Mouse (Mus musculus) retina, embryonic 14.5 days (tissue): ENCODE measurements around the gene Epha2.

ENCODE experiments used
- DNase-seq: peaks from one replicate; pipeline ENCODE4 v3.0.0-alpha.2; 2015; ENCODE audit warnings: low spot score

Epha2 gene

GRCm38 (mm10) chr4:141303402-141304222, 2.6 kb downstream of the Epha2 start:
- no peak for DNase-seq

- no peak for DNase-seq
Measured at GRCm38 (mm10) chr4:141304223-141304611, 3.2 kb downstream of the Epha2 start.

- DNase-seq, result peak; percentile 72
Measured at GRCm38 (mm10) chr4:141306057-141306456, 5.0 kb downstream of the Epha2 start.

- no peak for DNase-seq
Measured at GRCm38 (mm10) chr4:141308381-141308780, 7.3 kb downstream of the Epha2 start.

- no peak for DNase-seq
Measured at GRCm38 (mm10) chr4:141308857-141309772, 8.1 kb downstream of the Epha2 start.

- no peak for DNase-seq
Measured at GRCm38 (mm10) chr4:141309773-141310145, 8.7 kb downstream of the Epha2 start.

- DNase-seq, result peak; percentile 85
Measured at GRCm38 (mm10) chr4:141310191-141310606, 9.2 kb downstream of the Epha2 start.

GRCm38 (mm10) chr4:141311078-141311477, 10.0 kb downstream of the Epha2 start:
- no peak for DNase-seq

- no peak for DNase-seq
Measured at GRCm38 (mm10) chr4:141311506-141311905, 10.5 kb downstream of the Epha2 start.

GRCm38 (mm10) chr4:141311908-141312307, 10.9 kb downstream of the Epha2 start:
- no peak for DNase-seq

GRCm38 (mm10) chr4:141312513-141313131, 11.6 kb downstream of the Epha2 start:
- DNase-seq, result no peak

GRCm38 (mm10) chr4:141313481-141313880, 12.4 kb downstream of the Epha2 start:
- no peak for DNase-seq

GRCm38 (mm10) chr4:141313924-141314323, 12.9 kb downstream of the Epha2 start:
- DNase-seq, result no peak

- DNase-seq, result no peak
Measured at GRCm38 (mm10) chr4:141314745-141315144, 13.7 kb downstream of the Epha2 start.

GRCm38 (mm10) chr4:141316023-141316422, 15.0 kb downstream of the Epha2 start:
- DNase-seq, result no peak

GRCm38 (mm10) chr4:141316498-141317180, 15.6 kb downstream of the Epha2 start:
- no peak for DNase-seq

- DNase-seq, result no peak
Measured at GRCm38 (mm10) chr4:141317914-141318313, 16.9 kb downstream of the Epha2 start.

- DNase-seq, result no peak
Measured at GRCm38 (mm10) chr4:141322526-141322925, 21.5 kb downstream of the Epha2 start.

GRCm38 (mm10) chr4:141324771-141325191, 23.7 kb downstream of the Epha2 start:
- DNase-seq, result no peak

GRCm38 (mm10) chr4:141325636-141326035, 24.6 kb downstream of the Epha2 start:
- DNase-seq, result no peak

- no peak for DNase-seq
Measured at GRCm38 (mm10) chr4:141327075-141327474, 26.0 kb downstream of the Epha2 start.

GRCm38 (mm10) chr4:141328742-141329141, 27.7 kb downstream of the Epha2 start:
- no peak for DNase-seq
